Mouse (Mus musculus) CD4-positive naive resting alpha-beta T cell, adult 76 days (primary cell): ENCODE measurements around the gene Gm21454. TPM values are rescaled to one million over a fixed set of nuclear protein-coding genes. Genes with fewer than 3 reads are reported as not detected.

Experiments
- total RNA-seq: library from RNA; stranded (reverse); gene quantifications from one replicate; pipeline ENCODE4 v1.2.4, GENCODE M21; 2023

Gm21454 gene
- total RNA-seq: not detected

DNA sequence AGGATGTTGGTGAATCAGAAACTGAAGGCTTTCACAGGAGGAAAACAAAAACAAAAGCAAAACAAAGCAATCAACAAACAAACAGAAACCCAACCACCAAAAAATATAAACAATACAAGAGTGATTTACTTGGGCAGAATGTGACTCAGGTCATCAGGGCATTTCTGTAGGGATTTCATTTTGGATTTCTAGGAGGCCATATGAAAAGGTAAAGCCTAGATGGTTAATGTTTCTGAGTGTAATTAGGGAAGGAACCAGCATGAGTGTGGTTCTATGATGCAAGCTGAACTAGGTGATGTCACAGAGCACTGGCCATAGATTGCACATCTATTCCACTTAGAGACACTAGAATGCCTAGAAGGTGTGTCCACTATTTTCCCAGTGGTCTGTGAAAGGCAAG, at the start of gene Gm21454, which contains the start of gene Gm21440:
Gene Gm21454 (plus strand): TSS at position 352 of the 400 bp plus-strand sequence.
Gene Gm21440 (plus strand): TSS at position 301 of the 400 bp plus-strand sequence.

DNA sequence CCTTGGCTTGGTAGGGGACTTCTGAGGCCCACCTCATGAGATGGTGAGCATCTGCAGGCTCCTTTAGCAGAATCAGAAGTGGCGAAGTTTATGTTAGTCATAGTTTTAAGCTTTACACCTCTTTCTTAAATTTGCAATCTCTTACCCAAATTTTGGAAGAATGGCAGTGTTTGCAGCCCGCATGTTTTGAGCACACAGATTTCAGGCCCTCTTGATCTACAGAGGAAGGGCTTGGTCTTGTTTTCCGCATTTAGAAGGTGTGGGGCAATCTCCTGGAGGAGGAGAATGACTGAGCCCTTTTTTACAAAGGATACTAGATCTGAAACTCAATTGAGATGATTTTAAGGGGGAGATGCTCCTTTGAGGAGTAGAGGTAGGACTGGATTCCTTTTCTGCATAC, 28.4 kb upstream of the Gm21454 start, which contains the start of gene Gm21828:
Gene Gm21828 (minus strand): TSS at position 101 of the 400 bp plus-strand sequence.

DNA sequence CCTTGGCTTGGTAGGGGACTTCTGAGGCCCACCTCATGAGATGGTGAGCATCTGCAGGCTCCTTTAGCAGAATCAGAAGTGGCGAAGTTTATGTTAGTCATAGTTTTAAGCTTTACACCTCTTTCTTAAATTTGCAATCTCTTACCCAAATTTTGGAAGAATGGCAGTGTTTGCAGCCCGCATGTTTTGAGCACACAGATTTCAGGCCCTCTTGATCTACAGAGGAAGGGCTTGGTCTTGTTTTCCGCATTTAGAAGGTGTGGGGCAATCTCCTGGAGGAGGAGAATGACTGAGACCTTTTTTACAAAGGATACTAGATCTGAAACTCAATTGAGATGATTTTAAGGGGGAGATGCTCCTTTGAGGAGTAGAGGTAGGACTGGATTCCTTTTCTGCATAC, 96.7 kb downstream of the Gm21454 start, which contains the start of gene Gm21725:
Gene Gm21725 (minus strand): TSS at position 101 of the 400 bp plus-strand sequence.

Other genes with a start within 250 kb of the Gm21454 start
- not detected for gene Gm20807, start 209.6 kb upstream of the Gm21454 start, total RNA-seq
- gene Gm21891, start 119.0 kb upstream of the Gm21454 start, total RNA-seq: not detected
- gene Gm21425, start 90.5 kb upstream of the Gm21454 start, total RNA-seq: not detected
- not detected for gene Gm21828, start 28.5 kb upstream of the Gm21454 start, total RNA-seq
- not detected for gene Gm21440, start 51 bp upstream of the Gm21454 start, total RNA-seq
- not detected for gene Gm21725, start 96.6 kb downstream of the Gm21454 start, total RNA-seq
- not detected for gene Gm21866, start 213.1 kb downstream of the Gm21454 start, total RNA-seq
- not detected for gene Gm20773, start 241.6 kb downstream of the Gm21454 start, total RNA-seq